Mouse (Mus musculus): ENCODE measurements around the gene Pakap.
A peak's percentile ranks its signal among the peaks of the same experiment; 100 is the strongest.
"Not testable (repeated sequence)": the region's sequence is repeated elsewhere in the genome, so short reads cannot be mapped to it uniquely, and the experiment has no call there.

Gene Pakap

DNA sequence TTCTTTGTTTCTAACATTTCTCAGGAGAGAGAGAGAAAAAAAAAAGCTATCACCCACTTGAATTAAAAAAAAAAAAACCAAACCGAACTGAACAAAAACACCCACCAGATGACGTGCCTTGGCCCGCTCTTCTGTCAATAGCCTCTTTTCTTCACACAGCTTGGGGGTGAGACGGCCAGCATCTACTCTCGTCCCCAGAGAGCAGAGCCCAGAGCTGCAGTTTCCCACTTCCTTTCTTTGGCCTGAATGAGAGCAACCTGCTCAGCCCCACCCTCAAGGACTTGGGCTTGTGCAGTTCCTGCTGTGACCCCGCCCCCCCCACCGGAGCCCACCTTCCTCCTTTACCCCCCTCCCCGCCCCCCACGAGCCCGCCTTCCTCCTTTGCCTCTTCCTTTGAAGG is 299.5 kb downstream of the Pakap start:
- peak in 1 of 2 experiments; percentile 59 for DNase-seq (ENCODE audit: low spot score in 2 of 2)

DNA sequence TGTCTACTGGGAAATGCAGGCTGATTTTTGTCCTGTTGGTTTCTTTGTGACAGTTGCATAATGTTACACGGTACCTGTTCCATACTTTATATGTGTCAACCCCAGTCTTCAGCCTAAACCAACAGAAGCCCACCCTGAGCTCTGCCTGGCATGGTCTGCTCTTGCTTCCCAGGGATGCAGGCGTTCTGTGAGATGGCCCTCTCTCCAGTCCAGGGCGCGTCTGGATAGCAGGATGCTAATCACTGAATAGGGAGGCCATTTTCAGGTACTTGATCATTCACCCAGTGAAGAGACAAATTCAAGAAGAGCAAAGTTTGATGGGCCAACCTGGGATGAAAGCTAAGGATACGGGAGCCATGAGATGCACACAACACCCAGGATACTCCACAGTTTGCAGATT is 311.2 kb downstream of the Pakap start:
- no peak for DNase-seq (ENCODE audit: low spot score in 2 of 2)

DNA sequence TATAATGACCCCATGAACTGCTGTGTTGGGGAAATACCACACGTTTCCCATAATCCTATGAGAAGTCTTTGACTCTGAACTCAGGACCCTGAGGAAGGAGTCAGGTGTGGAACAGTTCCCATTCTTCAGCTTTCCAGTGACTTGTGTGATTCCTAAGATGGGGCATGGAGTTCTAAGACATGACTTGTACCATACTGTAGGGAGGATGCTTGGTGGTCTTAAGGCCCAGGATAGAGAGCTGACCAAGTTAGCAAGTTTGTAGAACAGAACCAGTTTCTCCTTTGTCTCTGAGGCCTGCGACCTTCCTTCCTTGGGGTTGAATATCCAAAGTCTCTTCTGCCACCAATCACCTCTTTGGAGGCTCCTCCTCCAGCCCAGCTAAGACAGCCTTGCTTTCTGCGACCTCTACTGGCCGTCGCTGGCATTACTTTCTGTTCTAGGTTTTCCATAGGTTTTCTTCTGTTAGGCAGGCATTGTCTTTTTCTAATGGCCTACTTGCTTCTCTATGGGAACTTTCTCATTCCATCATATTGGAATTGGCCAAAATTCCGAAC is 311.9 kb downstream of the Pakap start:
- peak; percentile 43 to 74 for DNase-seq (ENCODE audit: low spot score in 2 of 2)

DNA sequence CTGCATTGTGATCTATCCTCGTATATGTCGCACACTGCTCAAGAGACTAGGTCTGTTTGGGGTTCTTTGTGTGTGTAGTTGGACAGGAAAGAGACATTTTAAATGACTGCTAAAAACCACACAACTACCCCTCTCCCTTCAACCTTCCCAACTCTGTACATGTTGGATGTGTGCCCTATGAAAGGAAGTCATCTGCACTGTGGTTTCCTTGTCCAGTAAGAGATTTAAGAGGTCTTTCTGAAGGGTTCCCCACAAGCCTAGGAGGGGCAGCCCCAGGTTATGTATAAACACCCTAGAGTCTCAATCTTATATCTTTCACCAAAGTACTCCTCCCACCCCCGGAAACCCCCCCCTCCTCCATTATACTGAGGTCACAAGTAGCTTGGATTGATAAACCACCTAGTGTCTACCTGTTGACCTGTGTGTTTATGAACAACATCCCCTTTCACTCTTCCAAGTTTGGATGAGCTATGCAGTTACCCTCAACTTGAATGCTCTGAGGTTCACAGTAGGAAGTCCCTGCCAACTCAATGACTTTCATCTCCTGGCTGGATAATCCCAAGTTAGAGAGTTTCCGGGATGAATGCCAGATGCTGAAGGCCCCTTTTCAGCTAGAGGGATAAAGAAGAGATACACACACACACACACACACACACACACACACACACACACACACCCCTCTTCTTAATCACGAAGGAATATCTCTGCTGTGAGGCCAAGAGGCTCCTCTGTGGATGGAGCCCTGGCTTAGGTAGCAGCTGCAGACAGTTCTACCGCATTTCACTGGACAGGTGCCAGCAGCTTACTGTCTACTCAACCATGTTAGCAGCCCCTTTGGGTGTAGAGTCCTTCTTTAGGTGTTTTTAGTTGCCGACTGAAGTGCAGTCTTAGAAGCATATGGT is 315.8 kb downstream of the Pakap start:
- no peak for DNase-seq (ENCODE audit: low spot score in 2 of 2)

DNA sequence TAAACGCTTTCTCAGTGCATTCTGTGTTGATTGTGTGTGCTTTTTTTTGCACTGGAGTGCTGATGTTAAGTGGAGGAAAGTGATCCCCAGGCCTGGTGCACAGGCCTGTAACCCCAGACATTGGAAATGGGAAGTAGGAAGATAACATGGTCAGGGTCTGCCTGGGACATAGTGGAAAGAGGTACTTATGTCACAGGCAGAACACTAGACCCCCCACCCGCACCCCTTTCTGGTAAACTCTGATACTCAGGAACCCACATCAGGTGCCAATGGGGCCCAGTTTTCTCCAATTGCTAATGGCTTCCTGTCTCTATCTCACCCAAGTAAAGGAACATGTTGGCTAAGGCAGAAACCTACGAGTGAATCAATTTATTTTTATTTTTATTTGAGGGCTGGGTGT is 316.5 kb downstream of the Pakap start:
- no peak for DNase-seq (ENCODE audit: low spot score in 2 of 2)

DNA sequence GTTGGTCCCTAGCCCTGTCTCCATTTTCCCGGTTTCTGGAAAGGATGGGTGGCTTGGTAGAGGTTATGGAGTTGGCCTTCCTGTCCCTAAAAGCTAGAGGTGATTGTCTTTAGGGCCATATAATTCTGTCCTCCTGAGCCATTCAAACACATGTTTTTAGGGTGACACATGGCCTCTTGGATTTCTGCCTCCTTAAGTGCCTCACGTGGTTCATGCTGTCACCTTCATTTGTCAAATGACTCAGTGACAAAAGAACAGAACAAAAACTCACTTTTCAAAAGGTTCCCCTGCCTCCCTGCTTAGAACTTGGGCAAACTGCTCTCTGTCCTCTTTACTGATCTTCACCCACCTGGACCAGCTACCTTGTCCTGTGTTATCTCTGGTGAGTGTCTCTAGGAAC is 317.2 kb downstream of the Pakap start:
- no peak for DNase-seq (ENCODE audit: low spot score in 2 of 2)

DNA sequence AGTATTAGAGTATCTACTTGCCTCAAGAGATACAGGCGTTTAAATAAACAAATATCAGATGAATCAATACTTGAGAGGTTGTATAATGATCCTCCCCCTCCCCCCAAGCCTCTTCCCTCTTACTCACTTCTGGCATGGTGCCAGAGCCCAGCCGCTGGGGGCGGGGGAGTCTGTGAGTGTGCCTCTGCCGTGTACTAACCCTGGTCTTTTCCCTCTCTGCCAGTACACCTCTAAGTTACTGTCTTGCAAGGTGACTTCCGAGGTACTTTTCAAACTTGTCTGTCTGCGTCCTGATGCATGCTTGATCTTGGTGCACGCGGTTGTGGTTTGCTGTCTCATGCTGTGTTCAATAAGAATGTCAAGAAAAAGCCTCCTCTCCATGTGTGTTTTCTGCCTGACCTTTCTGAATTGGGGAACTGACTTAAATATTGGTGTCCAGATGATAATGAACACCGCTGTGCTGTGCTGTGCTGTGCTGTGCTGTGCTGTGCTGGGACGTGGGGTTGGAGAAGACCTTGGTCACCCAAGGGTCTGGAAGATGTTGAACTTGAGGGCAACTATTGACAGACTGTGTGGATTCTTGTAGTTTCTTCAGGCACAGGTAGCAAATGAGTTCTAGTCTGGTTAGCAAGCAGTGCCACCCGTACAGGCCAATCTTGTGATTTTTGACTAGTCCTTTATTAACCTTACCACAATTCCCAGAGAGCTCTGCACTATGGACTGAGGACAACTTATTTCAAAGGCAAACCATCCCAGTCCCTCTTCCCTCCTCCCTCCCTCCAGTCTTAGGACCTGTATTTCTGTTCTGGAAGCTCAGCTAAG is 318.3 kb downstream of the Pakap start:
- no peak for DNase-seq (ENCODE audit: low spot score in 2 of 2)

DNA sequence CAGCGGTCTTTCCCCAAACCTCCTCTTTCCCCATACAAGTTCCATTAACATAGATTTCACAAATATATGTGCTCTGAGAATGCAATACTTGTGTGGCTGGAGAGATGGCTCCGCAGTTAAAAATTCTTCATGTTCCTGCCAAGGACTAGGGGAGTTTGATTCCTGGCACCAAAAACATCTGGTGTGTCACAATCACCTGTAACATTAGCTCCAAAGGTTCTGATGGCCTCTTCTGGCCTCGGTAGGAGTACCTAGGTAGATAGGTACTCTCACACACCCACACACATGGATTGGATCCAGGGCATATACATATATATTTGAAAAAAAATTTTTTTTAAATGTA is 318.9 kb downstream of the Pakap start:
- DNase-seq (ENCODE audit: low spot score in 2 of 2), result no peak

DNA sequence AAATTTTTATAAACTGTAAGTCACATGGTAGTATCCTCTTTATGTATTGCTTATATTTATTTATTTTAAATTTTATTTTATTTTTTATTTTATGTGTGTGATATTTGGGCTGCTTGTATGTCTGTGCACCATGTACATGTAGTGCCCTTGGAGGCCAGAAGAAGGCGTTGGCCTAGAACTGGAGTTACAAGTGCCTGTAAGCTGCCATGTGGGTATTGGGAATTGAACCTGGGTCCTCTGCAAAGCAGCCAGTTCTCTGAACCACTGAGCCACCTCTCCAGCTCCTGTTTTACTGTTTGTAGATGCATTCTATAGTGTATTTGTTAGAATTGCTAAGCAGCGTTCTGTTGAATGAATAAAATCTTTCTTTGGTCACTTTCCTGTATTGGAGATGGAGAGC is 320.3 kb downstream of the Pakap start:
- DNase-seq (ENCODE audit: low spot score in 2 of 2), result no peak

DNA sequence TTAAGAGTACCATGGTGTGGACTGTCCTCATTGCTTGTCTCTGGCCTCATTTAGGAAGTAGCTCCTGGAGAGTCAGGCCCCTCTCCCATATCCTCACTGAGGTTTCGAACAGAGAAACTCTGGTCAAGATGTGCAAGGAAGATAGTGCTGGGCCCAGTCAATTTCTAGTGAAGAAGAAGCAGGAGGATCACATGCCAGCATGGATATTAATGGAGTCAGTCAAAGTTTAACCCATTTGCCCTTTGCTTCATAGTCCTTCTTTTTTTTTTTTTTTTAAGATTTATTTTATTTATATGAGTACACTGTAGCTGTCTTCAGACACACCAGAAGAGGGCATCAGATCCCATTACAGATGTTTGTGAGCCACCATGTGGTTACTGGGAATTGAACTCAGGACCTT is 321.0 kb downstream of the Pakap start:
- DNase-seq (ENCODE audit: low spot score in 2 of 2), result not testable (repeated sequence)

DNA sequence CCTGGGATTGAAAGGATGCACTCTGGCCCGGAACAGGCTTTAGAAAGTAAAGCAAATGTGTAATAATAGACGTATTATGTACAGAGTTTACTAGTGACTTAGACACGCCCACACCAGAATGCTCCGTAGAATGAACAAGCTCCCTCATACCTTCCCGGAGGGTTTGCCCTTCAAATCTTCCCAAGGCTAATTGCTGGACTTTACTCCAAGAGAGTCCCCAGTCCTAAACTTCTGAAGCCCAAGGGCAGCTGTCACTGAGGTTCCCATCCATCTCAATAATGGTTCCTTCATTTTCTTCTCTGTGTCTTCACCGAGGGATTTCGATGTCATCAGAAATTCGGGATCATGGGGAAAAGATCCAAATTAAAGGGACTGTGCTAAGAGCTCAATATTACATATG is 321.8 kb downstream of the Pakap start:
- DNase-seq (ENCODE audit: low spot score in 2 of 2), result no peak

DNA sequence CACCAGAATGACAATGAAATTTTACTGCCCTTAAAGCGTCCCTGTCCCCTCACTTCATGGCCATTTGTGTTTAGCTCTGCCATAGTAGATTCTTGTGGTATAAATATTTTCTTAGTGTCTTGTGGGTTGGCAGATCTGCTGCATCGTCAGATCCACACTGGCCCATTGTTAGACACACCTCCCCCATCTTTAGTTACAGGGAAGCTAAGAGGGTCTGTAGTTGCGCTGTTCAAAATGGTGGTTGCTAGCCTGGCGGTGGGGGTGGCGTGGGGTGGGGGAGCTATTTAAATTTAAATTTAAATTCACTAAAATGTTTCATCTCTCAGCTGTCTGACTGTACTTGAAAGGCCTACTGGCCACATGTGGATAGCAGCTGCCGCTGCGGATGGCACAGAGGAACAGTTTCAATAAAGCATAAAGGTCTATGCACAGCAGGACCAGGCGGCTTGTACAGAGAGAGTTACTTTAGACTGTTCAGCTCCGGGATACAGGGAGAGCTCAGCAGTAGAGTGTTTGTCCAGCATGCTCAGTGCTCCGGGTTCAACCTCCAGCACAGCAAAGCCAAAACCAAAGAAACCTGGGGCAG is 324.1 kb downstream of the Pakap start:
- no peak for DNase-seq (ENCODE audit: low spot score in 2 of 2)

DNA sequence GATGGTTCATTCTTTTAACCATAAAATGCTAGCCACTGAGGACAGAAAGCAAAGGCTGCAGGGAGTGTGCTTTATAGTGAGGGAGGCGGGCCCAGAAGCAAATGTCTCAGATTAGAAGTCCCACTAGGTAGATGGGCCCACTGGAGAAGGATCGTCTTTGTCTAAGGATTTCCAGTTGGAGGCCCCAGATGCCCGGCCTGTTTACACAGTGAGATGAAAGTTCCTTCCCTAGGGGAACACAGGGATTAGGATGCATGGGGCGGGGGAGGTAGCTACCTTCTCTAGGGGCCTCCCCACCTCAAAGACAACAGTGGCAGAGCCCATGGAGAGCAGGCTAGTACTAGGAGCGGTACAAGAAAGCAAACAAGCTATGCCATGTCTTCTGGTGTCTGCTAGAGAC is 327.2 kb downstream of the Pakap start:
- no peak for DNase-seq (ENCODE audit: low spot score in 2 of 2)

DNA sequence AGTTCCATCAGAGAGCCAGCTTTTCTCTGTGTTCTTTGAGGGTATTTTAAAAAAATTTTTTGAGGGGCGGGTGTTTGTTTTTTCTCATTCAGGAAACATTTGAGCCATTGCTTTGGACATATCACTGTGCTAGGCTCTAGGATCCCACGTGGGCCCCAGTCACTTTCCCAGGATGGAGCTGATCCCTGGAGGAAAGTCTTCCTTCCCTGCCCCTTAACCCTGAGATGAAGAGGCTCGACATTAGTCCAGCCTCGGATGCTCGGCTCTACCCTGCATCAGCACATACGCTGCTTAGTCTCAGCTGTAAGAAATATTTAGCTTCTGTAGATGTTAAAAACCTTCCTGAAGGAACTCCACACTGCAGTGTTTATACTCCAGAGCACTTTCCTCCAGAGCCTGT is 327.9 kb downstream of the Pakap start:
- no peak for DNase-seq (ENCODE audit: low spot score in 2 of 2)

DNA sequence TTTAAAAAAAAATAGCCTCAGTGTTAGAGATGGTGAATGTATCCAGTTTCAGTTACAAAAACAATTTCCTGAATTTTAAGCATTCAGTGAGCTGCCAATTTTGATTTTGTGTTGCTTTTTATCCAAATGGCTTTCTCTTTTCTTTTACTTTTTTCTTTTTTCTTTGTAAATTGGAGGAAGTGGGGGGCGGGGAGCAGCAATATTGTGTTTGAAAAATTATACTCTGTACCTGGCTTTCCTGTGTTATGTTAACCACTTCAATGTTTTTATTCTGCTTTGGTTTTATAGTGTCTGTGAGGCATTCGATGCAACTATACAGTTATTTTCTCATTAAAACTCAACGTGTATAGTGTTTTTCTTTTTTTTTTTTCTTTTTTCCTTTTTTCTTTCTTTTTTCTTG is 328.7 kb downstream of the Pakap start:
- no peak for DNase-seq (ENCODE audit: low spot score in 2 of 2)

DNA sequence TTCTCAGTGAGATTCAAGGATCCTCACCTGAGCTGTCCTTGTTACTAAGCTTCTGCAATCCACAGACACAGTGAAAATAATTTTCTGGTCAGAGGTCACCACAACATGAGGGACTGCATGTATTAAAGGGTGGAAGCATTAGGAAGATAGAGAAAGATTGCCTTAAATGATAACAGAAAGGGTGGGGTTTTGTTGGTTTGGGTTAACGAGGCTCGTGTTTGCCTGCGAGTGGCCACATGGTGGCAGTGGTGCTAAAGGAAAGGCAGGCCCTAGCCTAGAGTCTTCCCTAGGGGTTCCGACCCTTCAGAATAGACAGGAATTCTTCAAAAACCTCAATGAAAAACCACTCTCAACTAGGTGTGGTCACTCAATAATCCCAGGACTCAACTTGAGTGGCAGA is 333.2 kb downstream of the Pakap start:
- no peak for DNase-seq (ENCODE audit: low spot score in 2 of 2)

DNA sequence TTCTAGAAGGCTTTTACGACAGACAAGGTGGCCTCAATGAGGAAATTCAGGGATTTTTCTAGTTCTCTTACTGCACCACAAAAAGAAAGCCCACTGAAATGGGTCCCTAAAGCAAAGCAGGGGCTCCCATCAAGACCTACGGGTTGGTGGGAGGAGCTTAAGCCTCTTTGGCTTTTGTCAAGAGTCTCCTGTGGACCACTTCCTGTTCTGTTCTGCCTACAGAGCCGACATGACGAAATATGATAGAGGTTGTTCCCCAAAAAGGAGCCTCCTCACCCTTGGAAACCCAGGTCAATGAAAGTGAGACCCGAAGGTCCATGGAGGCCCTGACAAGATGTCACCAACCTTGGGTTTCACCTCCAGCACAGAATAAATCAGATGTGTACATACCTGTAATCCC is 334.6 kb downstream of the Pakap start:
- DNase-seq (ENCODE audit: low spot score in 2 of 2), result no peak

DNA sequence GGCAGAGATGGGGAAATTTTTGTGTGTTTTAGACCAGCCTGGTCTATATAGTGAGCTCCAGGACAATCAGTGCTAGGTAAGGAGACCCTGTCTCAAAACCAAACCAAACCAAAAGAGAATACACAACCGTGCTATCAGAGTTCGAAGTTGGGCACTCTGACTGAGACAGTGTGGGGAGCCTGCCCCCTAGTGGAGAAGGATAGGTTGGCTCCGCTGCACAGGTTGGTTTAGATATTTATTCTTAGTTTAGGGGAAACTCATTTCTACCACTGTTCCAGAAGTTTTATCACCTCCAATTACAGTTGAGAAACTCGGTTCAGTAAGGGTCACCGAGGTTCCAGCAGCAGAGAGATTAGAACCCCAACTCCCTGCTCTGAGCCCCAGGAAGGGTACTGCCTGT is 336.2 kb downstream of the Pakap start:
- peak; percentile 32 to 65 for DNase-seq (ENCODE audit: low spot score in 2 of 2)

DNA sequence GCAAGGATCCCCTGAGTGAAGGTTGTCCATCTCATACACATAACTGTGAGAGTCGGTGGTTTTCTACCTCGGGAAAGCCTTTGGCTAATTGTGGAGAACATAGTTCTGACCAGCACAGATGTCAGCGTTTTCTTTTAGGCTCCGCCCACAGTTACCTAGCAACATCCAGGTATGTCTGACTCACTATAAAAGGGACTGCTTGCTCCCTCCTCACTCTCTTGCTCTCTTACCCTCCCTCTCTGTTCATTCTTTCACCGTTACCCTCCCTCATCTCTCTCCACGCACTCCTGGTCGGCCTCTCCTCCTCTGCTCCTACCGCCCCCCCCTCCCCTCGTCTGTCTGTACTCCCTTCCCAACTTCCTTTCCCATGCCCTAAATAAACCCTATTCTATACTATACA is 336.7 kb downstream of the Pakap start:
- no peak for DNase-seq (ENCODE audit: low spot score in 2 of 2)

DNA sequence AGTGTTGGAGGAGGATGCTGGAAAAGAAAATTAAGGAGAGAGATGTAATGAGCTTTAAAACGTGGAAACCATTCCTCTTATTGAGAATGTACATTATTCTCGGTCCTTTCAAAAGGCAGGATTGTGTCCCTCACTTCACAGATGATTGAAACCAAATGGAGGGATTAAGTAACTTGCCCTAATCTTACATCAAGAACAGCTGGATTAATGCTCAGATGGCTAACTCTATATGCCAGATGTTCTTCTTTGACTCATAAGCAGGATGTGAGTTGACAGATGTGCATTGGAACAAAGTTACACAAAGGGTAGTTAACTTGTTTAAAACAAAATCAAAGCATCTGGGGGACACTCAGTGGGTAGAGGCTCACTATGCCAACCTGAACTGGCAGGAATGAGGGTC is 338.7 kb downstream of the Pakap start:
- no peak for DNase-seq (ENCODE audit: low spot score in 2 of 2)

DNA sequence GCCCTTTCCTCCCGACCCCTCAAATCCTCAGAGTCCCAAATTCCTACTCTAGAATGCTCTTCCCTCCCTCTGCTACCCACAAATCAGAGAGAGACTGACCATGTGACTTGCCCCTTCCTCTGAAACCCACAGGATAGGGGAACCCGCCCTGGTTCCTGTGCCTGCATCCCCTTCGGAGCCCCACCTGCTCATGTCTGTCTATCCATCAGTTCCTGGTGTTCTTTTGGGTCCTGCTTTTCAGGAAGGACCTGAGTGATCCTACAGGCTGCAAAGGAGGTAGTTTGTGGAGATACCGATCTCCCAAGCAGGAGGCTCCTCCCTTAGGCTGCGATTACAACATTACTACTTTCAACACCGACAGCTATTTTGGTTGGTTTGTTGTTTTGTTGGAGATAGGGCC is 340.9 kb downstream of the Pakap start:
- DNase-seq (ENCODE audit: low spot score in 2 of 2), result no peak

DNA sequence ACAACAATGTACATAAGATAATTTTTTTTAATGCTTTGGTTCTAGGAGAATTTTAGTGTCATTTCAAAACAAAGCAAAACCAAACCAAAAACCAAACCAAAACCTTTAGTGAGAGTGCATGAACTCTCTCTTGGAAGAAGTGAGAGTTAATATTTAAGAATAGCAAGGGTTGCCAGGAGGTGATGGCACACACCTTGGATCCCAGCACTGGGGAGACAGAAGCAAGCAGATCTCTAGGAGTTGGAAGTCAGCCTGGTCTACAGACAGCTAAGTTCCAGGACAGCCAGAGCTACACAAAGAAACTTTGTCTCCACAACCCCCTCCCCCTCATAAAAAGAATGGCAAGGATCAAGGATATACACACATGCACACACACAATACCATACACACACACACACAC is 345.0 kb downstream of the Pakap start:
- DNase-seq (ENCODE audit: low spot score in 2 of 2), result no peak

All from natural killer cell, adult 2 months (primary cell).